Mouse (Mus musculus): ENCODE data around the gene Apoe. TPM values are rescaled to one million over a fixed set of nuclear protein-coding genes. Genes with fewer than 3 reads are reported as not detected.

Apoe gene
- 100 to 1,000 TPM; 270 to 319 TPM for total RNA-seq (2021)
- long read RNA-seq, experiment 1, transcript Apoe-206 (4 exons, 1,408 nt), result major isoform, 408 of 1,101 reads
- long read RNA-seq, experiment 1, transcript Apoe-205 (3 exons, 1,221 nt), result minor isoform, 13 of 1,101 reads
- long read RNA-seq, experiment 1, partial matches to known transcripts, result 1 of 1,101 reads
- long read RNA-seq, experiment 1, other reads (novel, unspliced or antisense), result 679 of 1,101 reads
- long read RNA-seq, experiment 2, transcript Apoe-206 (4 exons, 1,408 nt), result major isoform, 328 of 1,092 reads
- long read RNA-seq, experiment 2, partial matches to known transcripts, result 0 of 1,092 reads
- long read RNA-seq, experiment 2, other reads (novel, unspliced or antisense), result 761 of 1,092 reads

GRCm38 (mm10) chr7:19698907-19699826 is at the start of gene Apoe:
TSS of gene Apoe (minus strand) at chr7:19699188.
- peak; percentile 79 to 88 for DNase-seq

- DNase-seq, result no peak
Measured at GRCm38 (mm10) chr7:19747420-19748218, 48.6 kb upstream of the Apoe start.

DNA sequence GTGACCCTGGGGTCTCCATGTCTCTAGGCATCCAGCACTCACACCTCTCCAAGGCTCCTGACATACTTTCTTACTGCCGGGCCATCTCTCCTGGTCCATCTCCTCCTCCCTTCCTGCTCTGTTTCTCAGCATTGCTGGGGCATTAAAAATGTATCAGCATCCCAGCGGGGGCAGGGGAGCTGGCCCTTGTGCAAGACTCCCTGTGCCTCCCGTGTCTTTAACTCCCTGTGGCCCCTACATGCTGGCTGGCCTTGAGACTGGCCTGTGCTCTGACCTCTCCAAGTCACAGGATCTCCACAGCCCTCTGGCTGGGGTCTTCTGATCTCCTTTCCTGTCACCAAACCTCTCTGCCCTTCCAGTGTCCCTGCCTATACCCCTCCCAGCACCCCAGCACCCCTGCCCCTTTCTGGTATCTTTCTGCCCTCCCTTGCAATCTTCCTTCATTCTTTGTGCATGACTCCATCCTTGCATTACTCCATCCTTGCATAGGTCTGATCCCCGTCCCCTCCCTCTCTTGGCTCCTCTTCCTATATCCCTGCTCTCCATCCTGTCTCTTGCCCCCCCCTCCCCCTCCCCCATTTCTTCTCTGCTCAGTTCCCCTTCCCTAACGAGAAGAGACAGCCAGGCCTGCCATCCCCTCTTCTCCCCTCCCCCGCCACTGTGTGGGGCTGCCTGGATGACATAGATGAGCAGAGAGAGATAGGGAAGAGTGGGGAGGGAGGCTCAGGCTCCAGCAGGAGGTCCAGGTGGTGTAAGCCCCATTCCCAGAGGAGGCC is 47.6 kb upstream of the Apoe start:
- DNase-seq, result no peak

GRCm38 (mm10) chr7:19745971-19746370 is 47.0 kb upstream of the Apoe start:
- no peak for DNase-seq

DNA sequence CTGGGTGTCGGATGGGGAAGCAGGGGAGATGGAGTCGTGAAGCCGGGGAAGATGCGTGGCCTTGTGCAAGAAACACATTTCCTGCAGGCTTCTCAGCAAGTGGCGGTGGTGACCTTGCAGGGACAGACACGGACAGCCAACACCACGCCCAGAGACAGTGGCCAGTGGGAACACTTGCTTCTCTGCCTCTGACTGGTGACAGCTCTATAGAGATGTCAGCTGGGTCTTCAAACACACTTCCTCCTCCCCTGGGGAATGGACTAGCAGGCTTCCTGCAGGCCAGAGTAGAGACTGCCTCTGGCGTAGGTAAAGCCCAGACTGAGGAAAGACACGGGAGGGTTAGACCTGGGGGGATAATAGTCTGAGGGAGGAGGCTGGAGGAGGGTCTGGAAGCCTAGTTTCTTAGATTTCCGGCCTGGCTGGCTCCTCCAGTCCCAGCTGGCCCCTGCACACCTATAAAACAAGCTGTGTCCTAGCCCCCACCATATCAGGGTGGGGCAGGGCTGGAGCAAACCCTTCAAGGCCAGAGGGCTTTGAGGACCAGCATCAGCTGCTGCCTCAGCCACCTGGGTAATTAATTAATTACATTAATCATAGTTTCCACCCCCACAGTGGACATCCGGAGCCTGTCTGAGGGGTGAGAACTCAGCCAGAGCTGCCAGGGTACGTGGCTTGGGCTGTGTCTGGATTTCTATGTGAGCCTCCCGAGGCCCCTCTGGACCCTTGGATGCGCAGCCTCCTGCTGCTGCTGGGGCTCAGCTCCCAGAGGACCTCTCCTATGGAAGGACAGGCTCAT is 45.8 kb upstream of the Apoe start:
- peak; percentile 76 to 89 for DNase-seq

- no peak for DNase-seq
Measured at GRCm38 (mm10) chr7:19743791-19744190, 44.8 kb upstream of the Apoe start.

DNA sequence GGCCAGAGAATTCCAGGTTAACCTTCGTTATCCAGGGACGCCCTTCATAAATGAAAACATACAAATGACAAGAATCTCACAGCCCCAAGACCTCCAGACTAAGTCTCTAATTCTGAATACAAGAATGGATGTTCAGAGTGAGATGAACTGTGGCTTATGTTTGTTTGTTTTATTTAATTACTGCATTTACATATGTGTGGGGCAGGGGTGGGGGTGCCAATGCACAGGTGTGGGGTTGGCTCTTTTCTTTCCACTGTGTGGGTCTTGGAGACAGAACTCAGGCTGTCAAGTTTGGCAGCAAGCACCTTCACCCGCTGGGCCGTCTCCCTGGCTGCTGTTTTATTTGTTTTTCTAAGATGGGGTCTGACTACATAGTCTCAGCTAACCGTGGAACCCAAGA is 43.5 kb upstream of the Apoe start:
- DNase-seq, result no peak

- DNase-seq, result peak in 1 of 2 experiments; percentile 25
Measured at GRCm38 (mm10) chr7:19741329-19742031, 42.5 kb upstream of the Apoe start.

- DNase-seq, result no peak
Measured at GRCm38 (mm10) chr7:19740269-19740668, 41.3 kb upstream of the Apoe start.

- no peak for DNase-seq
Measured at GRCm38 (mm10) chr7:19738771-19739170, 39.8 kb upstream of the Apoe start.

- DNase-seq, result no peak
Measured at GRCm38 (mm10) chr7:19736389-19737057, 37.5 kb upstream of the Apoe start.

GRCm38 (mm10) chr7:19734178-19734666 is 35.2 kb upstream of the Apoe start:
- peak in 1 of 2 experiments; percentile 48 for DNase-seq

GRCm38 (mm10) chr7:19726541-19726940 is 27.6 kb upstream of the Apoe start:
- DNase-seq, result no peak

DNA sequence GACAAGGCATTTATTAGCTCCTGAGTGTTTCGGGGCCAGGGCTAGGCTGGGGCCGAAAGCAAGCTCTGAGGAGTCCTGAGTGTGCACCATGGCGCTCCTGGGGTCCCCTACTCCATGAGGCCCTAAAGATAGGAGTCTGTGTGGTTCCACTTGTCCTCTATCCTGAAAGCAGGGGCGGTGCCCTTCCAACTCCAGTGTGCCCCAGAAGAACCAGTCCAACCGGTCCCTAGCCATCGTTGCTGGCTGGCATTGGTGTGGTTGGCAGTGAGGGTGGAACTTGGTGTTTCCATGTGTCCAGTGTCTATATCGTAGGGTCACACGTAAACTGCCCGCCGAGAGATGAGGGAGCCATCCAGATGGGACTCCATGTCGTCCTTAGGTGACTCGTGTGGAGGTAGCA is 25.2 kb upstream of the Apoe start:
- DNase-seq, result no peak

DNA sequence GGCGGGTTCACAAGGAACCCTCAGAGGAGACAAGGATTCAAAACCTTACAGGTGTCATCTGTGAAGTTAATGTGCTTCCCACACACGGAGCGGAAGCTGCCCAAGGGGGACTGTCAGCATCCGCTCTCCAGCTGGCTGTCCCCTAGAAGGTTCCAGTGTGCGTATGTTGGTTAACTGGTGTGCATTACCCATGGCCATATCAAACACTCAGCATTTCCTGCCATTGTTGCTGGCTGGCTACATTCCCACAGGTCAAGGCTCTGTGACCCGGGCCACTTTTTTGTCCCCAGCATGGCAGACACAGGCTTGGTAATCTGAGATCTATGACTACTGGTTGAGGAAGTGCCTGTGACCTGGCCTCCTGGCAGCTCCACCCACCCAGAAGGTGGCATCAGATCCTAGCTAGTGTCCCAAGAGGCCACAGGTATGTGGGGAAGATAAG is 23.8 kb upstream of the Apoe start:
- peak; percentile 71 to 84 for DNase-seq

GRCm38 (mm10) chr7:19719200-19719599 is 20.2 kb upstream of the Apoe start:
- DNase-seq, result no peak

DNA sequence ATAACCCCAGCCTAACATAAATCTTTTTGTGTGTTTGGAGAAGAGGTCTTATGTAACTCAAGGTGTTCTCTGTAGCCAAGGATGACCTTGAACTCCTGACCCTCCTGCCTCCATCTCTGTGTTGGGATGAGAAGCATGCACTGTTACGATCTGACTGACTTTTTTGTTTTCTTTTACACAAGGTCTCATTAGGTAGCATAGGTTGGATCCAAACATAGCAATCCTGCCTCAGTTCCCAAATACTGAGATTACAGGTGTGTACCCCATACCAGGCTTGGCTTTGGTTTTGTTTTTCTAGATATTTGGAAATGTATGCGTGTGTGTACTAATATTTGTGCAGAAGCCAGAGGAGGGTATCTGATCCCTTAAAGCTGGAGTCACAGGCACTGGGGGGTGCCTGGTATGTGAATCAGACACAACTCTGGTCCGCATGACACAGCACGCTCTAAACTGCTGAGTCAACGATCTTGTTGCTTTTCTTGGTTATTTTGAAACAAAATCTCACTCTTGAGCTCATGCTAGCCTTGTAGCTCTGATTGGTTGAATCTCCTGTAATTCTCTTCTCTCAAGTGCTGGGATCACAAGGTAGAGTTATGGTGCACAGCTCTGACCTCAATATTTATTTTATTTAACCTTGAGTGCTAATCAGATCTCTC is 19.4 kb upstream of the Apoe start:
- DNase-seq, result no peak

DNA sequence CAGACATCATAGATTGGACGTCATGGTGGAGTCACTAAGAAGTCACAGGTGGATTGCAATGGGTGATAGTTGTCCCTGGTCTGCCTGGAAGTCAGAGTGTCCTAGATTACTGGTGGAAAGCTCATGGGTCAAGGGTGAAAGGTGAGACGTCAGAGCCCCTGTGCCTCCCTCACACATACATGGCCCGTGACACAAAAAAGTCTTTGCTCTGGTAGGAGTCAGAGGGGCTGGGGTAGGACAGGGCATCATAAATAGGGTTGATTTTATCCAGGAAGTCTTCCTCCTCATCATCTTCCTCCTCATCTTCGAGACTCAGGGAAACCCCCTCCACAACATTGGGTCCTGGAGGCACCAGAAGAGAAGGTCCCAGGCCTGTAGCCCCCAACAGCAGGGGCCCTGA is 18.4 kb upstream of the Apoe start:
- no peak for DNase-seq

- no peak for DNase-seq
Measured at GRCm38 (mm10) chr7:19716822-19717221, 17.8 kb upstream of the Apoe start.
